Mouse (Mus musculus): ENCODE results near the gene Rac1. TPM values are rescaled to one million over a fixed set of nuclear protein-coding genes. Genes with fewer than 3 reads are reported as not detected.

Rac1 gene
- total RNA-seq, 1 experiment = 122 TPM

GRCm38 (mm10) chr5:143517436-143517835 lies 10.4 kb downstream of the Rac1 start:
- Histone ChIP-seq H3K27ac (ENCODE audit: insufficient read depth, low read depth, low read length, poor library complexity, severe bottlenecking) (no peak overlapping the region), H3K9me3 (ENCODE audit: control insufficient read depth, insufficient read depth, low read depth, low read length) (no peaks in the 10 kb centered on the region), H3K36me3 (ENCODE audit: control insufficient read depth, insufficient read depth, low read length, poor library complexity, severe bottlenecking) (peaks cover 20% of the 10 kb centered on the region), H3K4me3 (ENCODE audit: insufficient read depth in 1 of 2, low read depth in 1 of 2, low read length in 2 of 2, poor library complexity in 1 of 2, severe bottlenecking in 1 of 2) (no peak overlapping the region), H3K4me1 (ENCODE audit: control insufficient read depth in 2 of 2, insufficient read depth in 2 of 2, low read length in 2 of 2, poor library complexity in 1 of 2) (peaks cover 0 to 10% of the 10 kb centered on the region in 2 experiments; a peak in 2 of 4 replicates), H3K9ac (ENCODE audit: insufficient read depth, low read depth, low read length, poor library complexity, severe bottlenecking) (no peak overlapping the region)
- no peak for DNase-seq (ENCODE audit: low read depth, low spot score)
- TF ChIP-seq HCFC1 (IDR thresholded peaks at IDR 0.05; ENCODE audit: borderline replicate concordance, insufficient read depth, low read length) (no peak), ZNF384 (IDR thresholded peaks at IDR 0.05; ENCODE audit: low read depth, low read length) (no peak), MAFK (IDR thresholded peaks at IDR 0.05; ENCODE audit: insufficient read depth, low read depth, low read length) (no peak), ZC3H11A (IDR thresholded peaks at IDR 0.05; ENCODE audit: borderline replicate concordance, low read depth, low read length) (no peak), CHD2 (IDR thresholded peaks at IDR 0.05; ENCODE audit: low read depth, low read length) (no peak)
- in situ Hi-C loops (cut with MboI; ENCODE audit: low sequenced_read_pairs in 2 of 2, unreplicated experiment in 2 of 2) = no loop called here

DNA sequence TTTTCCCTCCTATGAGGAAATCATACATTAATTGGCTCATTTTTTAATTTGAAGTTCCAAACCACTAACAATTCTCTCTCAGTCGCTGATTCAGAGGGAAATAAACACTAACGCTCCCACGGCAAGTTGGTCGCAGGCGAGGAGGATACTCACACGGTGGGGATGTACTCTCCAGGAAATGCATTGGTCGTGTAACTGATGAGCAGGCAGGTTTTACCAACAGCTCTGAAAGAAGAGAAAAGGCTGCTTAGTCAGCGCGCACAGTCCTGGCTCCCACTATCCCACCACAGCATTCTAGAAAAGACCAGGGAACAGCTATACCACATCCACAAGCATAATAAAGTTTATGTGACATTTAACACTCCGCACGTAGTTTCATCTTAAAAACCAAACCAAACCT lies 10.8 kb downstream of the Rac1 start:
- H3K4me3 ChIP-seq (ENCODE audit: insufficient read depth in 1 of 2, low read depth in 1 of 2, low read length in 2 of 2, poor library complexity in 1 of 2, severe bottlenecking in 1 of 2) = no peak overlapping the region
- TF ChIP-seq HCFC1 (IDR thresholded peaks at IDR 0.05; ENCODE audit: borderline replicate concordance, insufficient read depth, low read length) (no peak), ZNF384 (IDR thresholded peaks at IDR 0.05; ENCODE audit: low read depth, low read length) (no peak), CHD2 (IDR thresholded peaks at IDR 0.05; ENCODE audit: low read depth, low read length) (no peak), ZC3H11A (IDR thresholded peaks at IDR 0.05; ENCODE audit: borderline replicate concordance, low read depth, low read length) (no peak), MAFK (IDR thresholded peaks at IDR 0.05; ENCODE audit: insufficient read depth, low read depth, low read length) (no peak)
- no peak for DNase-seq (ENCODE audit: low read depth, low spot score)
- peaks cover 0 to 12% of the 10 kb centered on the region in 2 experiments; a peak in 2 of 4 replicates for H3K4me1 ChIP-seq (ENCODE audit: control insufficient read depth in 2 of 2, insufficient read depth in 2 of 2, low read length in 2 of 2, poor library complexity in 1 of 2)
- in situ Hi-C loops (cut with MboI; ENCODE audit: low sequenced_read_pairs in 2 of 2, unreplicated experiment in 2 of 2) = no loop called here
- no peaks in the 10 kb centered on the region for H3K9me3 ChIP-seq (ENCODE audit: control insufficient read depth, insufficient read depth, low read depth, low read length)
- no peak overlapping the region for H3K9ac ChIP-seq (ENCODE audit: insufficient read depth, low read depth, low read length, poor library complexity, severe bottlenecking)
- peaks cover 20% of the 10 kb centered on the region for H3K36me3 ChIP-seq (ENCODE audit: control insufficient read depth, insufficient read depth, low read length, poor library complexity, severe bottlenecking)
- H3K27ac ChIP-seq (ENCODE audit: insufficient read depth, low read depth, low read length, poor library complexity, severe bottlenecking) = no peak overlapping the region

DNA sequence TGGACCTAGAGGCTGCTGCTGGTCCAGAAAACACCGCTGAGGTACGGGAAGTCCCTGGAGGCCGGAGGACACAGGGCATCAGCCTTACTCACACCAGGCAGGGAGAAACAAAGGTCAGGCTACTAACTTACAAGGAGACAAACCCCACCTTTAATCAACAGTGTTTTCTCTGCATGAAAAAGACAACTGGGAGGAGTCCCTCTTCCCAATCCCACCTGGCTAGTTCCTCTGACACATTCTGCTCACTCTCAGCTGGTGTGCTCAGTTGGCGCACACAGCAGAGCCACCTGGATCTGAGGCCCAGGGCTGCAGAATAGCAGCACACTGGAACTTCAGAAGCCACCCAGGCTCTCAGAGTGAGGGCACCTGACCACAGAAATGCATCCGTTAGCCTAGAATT lies 13.0 kb downstream of the Rac1 start:
- Histone ChIP-seq H3K9ac (ENCODE audit: insufficient read depth, low read depth, low read length, poor library complexity, severe bottlenecking) (no peak overlapping the region), H3K36me3 (ENCODE audit: control insufficient read depth, insufficient read depth, low read length, poor library complexity, severe bottlenecking) (peaks cover 26% of the 10 kb centered on the region), H3K4me1 (ENCODE audit: control insufficient read depth in 2 of 2, insufficient read depth in 2 of 2, low read length in 2 of 2, poor library complexity in 1 of 2) (peaks cover 0 to 19% of the 10 kb centered on the region in 2 experiments; a peak in 2 of 4 replicates), H3K4me3 (ENCODE audit: insufficient read depth in 1 of 2, low read depth in 1 of 2, low read length in 2 of 2, poor library complexity in 1 of 2, severe bottlenecking in 1 of 2) (no peak overlapping the region), H3K9me3 (ENCODE audit: control insufficient read depth, insufficient read depth, low read depth, low read length) (no peaks in the 10 kb centered on the region), H3K27ac (ENCODE audit: insufficient read depth, low read depth, low read length, poor library complexity, severe bottlenecking) (no peak overlapping the region)
- no peak for DNase-seq (ENCODE audit: low read depth, low spot score)
- in situ Hi-C loops (cut with MboI; ENCODE audit: low sequenced_read_pairs in 2 of 2, unreplicated experiment in 2 of 2) = no loop called here
- TF ChIP-seq ZC3H11A (IDR thresholded peaks at IDR 0.05; ENCODE audit: borderline replicate concordance, low read depth, low read length) = no peak
- no peak for TF ChIP-seq HCFC1 (IDR thresholded peaks at IDR 0.05; ENCODE audit: borderline replicate concordance, insufficient read depth, low read length)
- TF ChIP-seq ZNF384 (IDR thresholded peaks at IDR 0.05; ENCODE audit: low read depth, low read length) = no peak
- TF ChIP-seq CHD2 (IDR thresholded peaks at IDR 0.05; ENCODE audit: low read depth, low read length) = no peak
- TF ChIP-seq MAFK (IDR thresholded peaks at IDR 0.05; ENCODE audit: insufficient read depth, low read depth, low read length) = no peak

GRCm38 (mm10) chr5:143512305-143512704 lies 15.5 kb downstream of the Rac1 start:
- Histone ChIP-seq H3K9ac (ENCODE audit: insufficient read depth, low read depth, low read length, poor library complexity, severe bottlenecking) (no peak overlapping the region), H3K27ac (ENCODE audit: insufficient read depth, low read depth, low read length, poor library complexity, severe bottlenecking) (no peak overlapping the region), H3K4me3 (ENCODE audit: insufficient read depth in 1 of 2, low read depth in 1 of 2, low read length in 2 of 2, poor library complexity in 1 of 2, severe bottlenecking in 1 of 2) (no peak overlapping the region), H3K36me3 (ENCODE audit: control insufficient read depth, insufficient read depth, low read length, poor library complexity, severe bottlenecking) (peaks cover 34% of the 10 kb centered on the region), H3K9me3 (ENCODE audit: control insufficient read depth, insufficient read depth, low read depth, low read length) (no peaks in the 10 kb centered on the region), H3K4me1 (ENCODE audit: control insufficient read depth in 2 of 2, insufficient read depth in 2 of 2, low read length in 2 of 2, poor library complexity in 1 of 2) (peaks cover 0 to 13% of the 10 kb centered on the region in 2 experiments; a peak in 2 of 4 replicates)
- no peak for DNase-seq (ENCODE audit: low read depth, low spot score)
- TF ChIP-seq HCFC1 (IDR thresholded peaks at IDR 0.05; ENCODE audit: borderline replicate concordance, insufficient read depth, low read length) = no peak
- TF ChIP-seq ZC3H11A (IDR thresholded peaks at IDR 0.05; ENCODE audit: borderline replicate concordance, low read depth, low read length) = no peak
- no peak for TF ChIP-seq ZNF384 (IDR thresholded peaks at IDR 0.05; ENCODE audit: low read depth, low read length)
- TF ChIP-seq CHD2 (IDR thresholded peaks at IDR 0.05; ENCODE audit: low read depth, low read length) = no peak
- no peak for TF ChIP-seq MAFK (IDR thresholded peaks at IDR 0.05; ENCODE audit: insufficient read depth, low read depth, low read length)
- in situ Hi-C loops (cut with MboI; ENCODE audit: low sequenced_read_pairs in 2 of 2, unreplicated experiment in 2 of 2) = no loop called here

DNA sequence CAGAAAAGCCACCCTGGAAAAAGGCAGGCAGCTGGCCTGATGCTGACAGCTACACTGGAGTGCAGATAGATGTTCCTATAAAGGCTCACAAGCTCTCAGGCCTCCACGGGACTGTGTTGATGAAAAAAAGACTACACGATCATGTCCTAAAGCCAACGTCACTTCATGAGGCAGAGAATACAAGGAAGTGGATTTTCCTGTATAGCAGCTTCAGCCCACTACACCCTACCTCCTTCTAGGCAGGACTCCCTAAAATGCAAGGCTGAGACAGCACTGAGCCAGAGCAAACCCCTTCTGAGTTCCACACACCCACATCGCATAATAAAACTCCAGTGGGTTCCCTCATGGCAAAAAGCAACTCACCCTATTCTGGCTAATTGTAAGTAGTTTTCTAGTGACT lies 16.3 kb downstream of the Rac1 start:
- TF ChIP-seq ZC3H11A (IDR thresholded peaks at IDR 0.05; ENCODE audit: borderline replicate concordance, low read depth, low read length) = no peak
- TF ChIP-seq CHD2 (IDR thresholded peaks at IDR 0.05; ENCODE audit: low read depth, low read length) = no peak
- TF ChIP-seq ZNF384 (IDR thresholded peaks at IDR 0.05; ENCODE audit: low read depth, low read length) = no peak
- TF ChIP-seq HCFC1 (IDR thresholded peaks at IDR 0.05; ENCODE audit: borderline replicate concordance, insufficient read depth, low read length) = no peak
- TF ChIP-seq MAFK (IDR thresholded peaks at IDR 0.05; ENCODE audit: insufficient read depth, low read depth, low read length) = no peak
- H3K4me3 ChIP-seq (ENCODE audit: insufficient read depth in 1 of 2, low read depth in 1 of 2, low read length in 2 of 2, poor library complexity in 1 of 2, severe bottlenecking in 1 of 2) = no peak overlapping the region
- in situ Hi-C loops (cut with MboI; ENCODE audit: low sequenced_read_pairs in 2 of 2, unreplicated experiment in 2 of 2) = no loop called here
- no peak overlapping the region for H3K9ac ChIP-seq (ENCODE audit: insufficient read depth, low read depth, low read length, poor library complexity, severe bottlenecking)
- no peak for DNase-seq (ENCODE audit: low read depth, low spot score)
- H3K27ac ChIP-seq (ENCODE audit: insufficient read depth, low read depth, low read length, poor library complexity, severe bottlenecking) = no peak overlapping the region
- no peaks in the 10 kb centered on the region for H3K9me3 ChIP-seq (ENCODE audit: control insufficient read depth, insufficient read depth, low read depth, low read length)
- peaks cover 0 to 13% of the 10 kb centered on the region in 2 experiments; a peak in 2 of 4 replicates for H3K4me1 ChIP-seq (ENCODE audit: control insufficient read depth in 2 of 2, insufficient read depth in 2 of 2, low read length in 2 of 2, poor library complexity in 1 of 2)
- peaks cover 35% of the 10 kb centered on the region for H3K36me3 ChIP-seq (ENCODE audit: control insufficient read depth, insufficient read depth, low read length, poor library complexity, severe bottlenecking)

Data from ES-E14 (cell line).